Mouse (Mus musculus) liver, embryonic 15.5 days (tissue): ENCODE results near the gene Glrx5. TPM values are rescaled to one million over a fixed set of nuclear protein-coding genes. Genes with fewer than 3 reads are reported as not detected.

ENCODE experiments used
- ATAC-seq: fragments of 200-750 bp; cut with Nextera tagmentation; 2 replicates; pipeline ENCODE4 v1.8.0; 2017; ENCODE audit warnings: moderate number of reproducible peaks, mild to moderate bottlenecking, moderate library complexity; ENCODE audit not compliant: insufficient read depth
- H3K27ac ChIP-seq: fragments of 300-500 bp; sonication (generic); replicated peaks from 2 replicates; pipeline ENCODE4 v1.5.1; 2015; ENCODE audit warnings: mild to moderate bottlenecking, inconsistent platforms
- H3K27me3 ChIP-seq: fragments of 300-500 bp; sonication (generic); 2 replicates; pipeline ENCODE4 v1.6.1; 2015; ENCODE audit warnings: mild to moderate bottlenecking, inconsistent platforms
- H3K36me3 ChIP-seq: fragments of 300-500 bp; sonication (generic); replicated peaks from 2 replicates; pipeline ENCODE4 v1.6.1; 2015; ENCODE audit warnings: moderate library complexity, mild to moderate bottlenecking, inconsistent platforms
- H3K4me1 ChIP-seq: fragments of 300-500 bp; sonication (generic); replicated peaks from 2 replicates; pipeline ENCODE4 v1.6.1; 2015; ENCODE audit warnings: inconsistent platforms
- H3K4me2 ChIP-seq: fragments of 300-500 bp; sonication (generic); 2 replicates; pipeline ENCODE4 v1.6.1; 2015; ENCODE audit warnings: moderate library complexity, mild to moderate bottlenecking, inconsistent platforms
- H3K4me3 ChIP-seq: fragments of 300-500 bp; sonication (generic); replicated peaks from 2 replicates; pipeline ENCODE4 v1.5.1; 2015; ENCODE audit warnings: mild to moderate bottlenecking, inconsistent platforms
- H3K9ac ChIP-seq: fragments of 300-500 bp; sonication (generic); 2 replicates; pipeline ENCODE4 v1.6.1; 2015; ENCODE audit warnings: moderate library complexity, mild to moderate bottlenecking, inconsistent platforms
- H3K9me3 ChIP-seq: fragments of 300-500 bp; sonication (generic); replicated peaks from 2 replicates; pipeline ENCODE4 v1.6.1; 2016; ENCODE audit warnings: inconsistent platforms
- WGBS: fragments of 180-500 bp; shearing (Covaris S2); methylation state at CpG from one replicate; pipeline ENCODE4 v1.1.7; 2015; ENCODE audit warnings: mixed read lengths; ENCODE audit not compliant: insufficient replicate concordance; 5-methylcytosine and 5-hydroxymethylcytosine counted together
- polyA plus RNA-seq: library from polyadenylated mRNA; unstranded; fragments of >200 nt; fragmentation: Nextera tagmentation; extraction: Ambion mirVana; gene quantifications from 2 replicates; pipeline ENCODE4 v1.2.1, GENCODE M21; 2015

Glrx5 gene
- polyA plus RNA-seq, 1 experiment from 2014 or later = 514 TPM

GRCm38 (mm10) chr12:105016639-105017038 is 15.8 kb upstream of the Glrx5 start:
- Histone ChIP-seq H3K9ac (no peak overlapping the region), H3K4me3 (no peak overlapping the region), H3K36me3 (no peaks in the 10 kb centered on the region), H3K27me3 (no peaks in the 10 kb centered on the region), H3K27ac (peak overlapping the region; percentile 80), H3K4me1 (peaks cover 98% of the 10 kb centered on the region), H3K9me3 (no peaks in the 10 kb centered on the region), H3K4me2 (peak overlapping the region; percentile 5; the same call in 1 of the 2 replicates)
- WGBS = 75% methylated on average over 10 of the region's 10 CpGs
- ATAC-seq = no peak

GRCm38 (mm10) chr12:105019359-105020219 is 12.9 kb upstream of the Glrx5 start:
- H3K4me1 ChIP-seq = peaks cover 85% of the 10 kb centered on the region
- peaks cover 14% of the 10 kb centered on the region for H3K36me3 ChIP-seq
- H3K27me3 ChIP-seq = no peaks in the 10 kb centered on the region
- WGBS = 15% methylated on average over 19 of the region's 19 CpGs
- peak overlapping the region; percentile 47 for H3K4me3 ChIP-seq
- H3K9me3 ChIP-seq = peaks cover 13% of the 10 kb centered on the region
- peak overlapping the region; percentile 78 for H3K4me2 ChIP-seq
- peak; percentile 90 for ATAC-seq
- H3K27ac ChIP-seq = peak overlapping the region; percentile 98
- peak overlapping the region; percentile 57 for H3K9ac ChIP-seq

GRCm38 (mm10) chr12:105021441-105022069 is 10.9 kb upstream of the Glrx5 start:
- Histone ChIP-seq H3K9me3 (peaks cover 13% of the 10 kb centered on the region), H3K4me1 (peaks cover 86% of the 10 kb centered on the region), H3K4me3 (peak overlapping the region; percentile 19), H3K27me3 (no peaks in the 10 kb centered on the region), H3K36me3 (peaks cover 14% of the 10 kb centered on the region), H3K27ac (peak overlapping the region; percentile 98), H3K9ac (peak overlapping the region; percentile 39; the same call in 1 of the 2 replicates), H3K4me2 (peak overlapping the region; percentile 78)
- no peak for ATAC-seq
- 54% methylated on average over 8 of the region's 8 CpGs for WGBS

GRCm38 (mm10) chr12:105022141-105022540 is 10.3 kb upstream of the Glrx5 start:
- Histone ChIP-seq H3K9ac (peak overlapping the region; percentile 39), H3K4me1 (peaks cover 83% of the 10 kb centered on the region), H3K4me3 (0 out of 2 replicates have a peak overlapping the region, but pooled peaks have one; percentile 19), H3K4me2 (peak overlapping the region; percentile 48), H3K27me3 (no peaks in the 10 kb centered on the region), H3K9me3 (peaks cover 13% of the 10 kb centered on the region), H3K36me3 (peaks cover 14% of the 10 kb centered on the region), H3K27ac (peak overlapping the region; percentile 98)
- no peak for ATAC-seq
- 17% methylated on average over 7 of the region's 7 CpGs for WGBS

- WGBS = 91% methylated on average over 9 of the region's 9 CpGs
- peaks cover 13% of the 10 kb centered on the region for H3K9me3 ChIP-seq
- ATAC-seq = no peak
- H3K4me1 ChIP-seq = peaks cover 82% of the 10 kb centered on the region
- no peak overlapping the region for H3K4me2 ChIP-seq
- H3K4me3 ChIP-seq = no peak overlapping the region
- no peak overlapping the region for H3K9ac ChIP-seq
- no peak overlapping the region; the same call in 1 of the 2 replicates for H3K27ac ChIP-seq
- peaks cover 14% of the 10 kb centered on the region for H3K36me3 ChIP-seq
- no peaks in the 10 kb centered on the region for H3K27me3 ChIP-seq
Measured at GRCm38 (mm10) chr12:105022776-105023175, 9.7 kb upstream of the Glrx5 start.

- Histone ChIP-seq H3K27me3 (no peaks in the 10 kb centered on the region), H3K27ac (peak overlapping the region; percentile 100), H3K4me1 (peaks cover 82% of the 10 kb centered on the region), H3K9ac (peak overlapping the region; percentile 42; the same call in 1 of the 2 replicates), H3K36me3 (peaks cover 33% of the 10 kb centered on the region), H3K4me3 (peak overlapping the region; percentile 28), H3K4me2 (peak overlapping the region; percentile 65), H3K9me3 (peaks cover 13% of the 10 kb centered on the region)
- peak; percentile 84 for ATAC-seq
- WGBS = 12% methylated on average over 8 of the region's 8 CpGs
Measured at GRCm38 (mm10) chr12:105025271-105025946, 7.1 kb upstream of the Glrx5 start.

GRCm38 (mm10) chr12:105025947-105026586 is 6.4 kb upstream of the Glrx5 start:
- Histone ChIP-seq H3K27me3 (no peaks in the 10 kb centered on the region), H3K4me3 (peak overlapping the region; percentile 28), H3K4me2 (peak overlapping the region; percentile 65), H3K9ac (peak overlapping the region; percentile 42), H3K4me1 (peaks cover 82% of the 10 kb centered on the region), H3K36me3 (peaks cover 35% of the 10 kb centered on the region), H3K27ac (peak overlapping the region; percentile 100), H3K9me3 (peaks cover 13% of the 10 kb centered on the region)
- peak; percentile 60 for ATAC-seq
- WGBS = 19% methylated on average over 10 of the region's 10 CpGs

- Histone ChIP-seq H3K4me1 (peaks cover 73% of the 10 kb centered on the region), H3K9ac (no peak overlapping the region; the same call in 1 of the 2 replicates), H3K9me3 (peaks cover 13% of the 10 kb centered on the region), H3K27ac (peak overlapping the region; percentile 100), H3K4me3 (no peak overlapping the region), H3K27me3 (no peaks in the 10 kb centered on the region), H3K4me2 (peak overlapping the region; percentile 38), H3K36me3 (peaks cover 35% of the 10 kb centered on the region)
- peak; percentile 41 for ATAC-seq
- WGBS = 7% methylated on average over 15 of the region's 15 CpGs
Measured at GRCm38 (mm10) chr12:105027323-105027991, 5.0 kb upstream of the Glrx5 start.

GRCm38 (mm10) chr12:105029890-105030289 is 2.6 kb upstream of the Glrx5 start:
- peak overlapping the region; percentile 93 for H3K4me3 ChIP-seq
- 83% methylated on average over 9 of the region's 9 CpGs for WGBS
- H3K27ac ChIP-seq = peak overlapping the region; percentile 100
- no peaks in the 10 kb centered on the region for H3K9me3 ChIP-seq
- peaks cover 74% of the 10 kb centered on the region for H3K4me1 ChIP-seq
- H3K9ac ChIP-seq = no peak overlapping the region
- ATAC-seq = no peak
- H3K36me3 ChIP-seq = peaks cover 23% of the 10 kb centered on the region
- no peaks in the 10 kb centered on the region for H3K27me3 ChIP-seq
- H3K4me2 ChIP-seq = peak overlapping the region; percentile 89
